Mouse (Mus musculus): Measurements from ENCODE around the gene Dhdds.

The Dhdds gene

GRCm38 (mm10) chr4:133958884-133959283, 41.8 kb downstream of the Dhdds start:
- no peak for DNase-seq (ENCODE audit: extremely low read depth, low read depth)

- no peak for DNase-seq (ENCODE audit: extremely low read depth, low read depth)
Observed at GRCm38 (mm10) chr4:133956358-133956757, 44.4 kb downstream of the Dhdds start.

GRCm38 (mm10) chr4:133946736-133947135, 54.0 kb downstream of the Dhdds start:
- no peak for DNase-seq (ENCODE audit: extremely low read depth, low read depth)

GRCm38 (mm10) chr4:133943791-133944190, 56.9 kb downstream of the Dhdds start:
- no peak for DNase-seq (ENCODE audit: extremely low read depth, low read depth)

GRCm38 (mm10) chr4:133942679-133943078, 58.0 kb downstream of the Dhdds start:
- no peak for DNase-seq (ENCODE audit: extremely low read depth, low read depth)

- DNase-seq (ENCODE audit: extremely low read depth, low read depth) = no peak
Observed at GRCm38 (mm10) chr4:133941576-133941975, 59.1 kb downstream of the Dhdds start.

- DNase-seq (ENCODE audit: extremely low read depth, low read depth) = no peak
Observed at GRCm38 (mm10) chr4:133940386-133941260, 60.1 kb downstream of the Dhdds start.

- peak; percentile 55 for DNase-seq (ENCODE audit: extremely low read depth, low read depth)
Observed at GRCm38 (mm10) chr4:133938077-133938476, 62.6 kb downstream of the Dhdds start.

GRCm38 (mm10) chr4:133931785-133932184, 68.9 kb downstream of the Dhdds start:
- no peak for DNase-seq (ENCODE audit: extremely low read depth, low read depth)

GRCm38 (mm10) chr4:133931349-133931748, 69.4 kb downstream of the Dhdds start:
- peak; percentile 22 for DNase-seq (ENCODE audit: extremely low read depth, low read depth)

- no peak for DNase-seq (ENCODE audit: extremely low read depth, low read depth)
Observed at GRCm38 (mm10) chr4:133929278-133929670, 71.4 kb downstream of the Dhdds start.

GRCm38 (mm10) chr4:133928576-133929277, 72.0 kb downstream of the Dhdds start:
- DNase-seq (ENCODE audit: extremely low read depth, low read depth) = no peak

GRCm38 (mm10) chr4:133925204-133925603, 75.5 kb downstream of the Dhdds start:
- DNase-seq (ENCODE audit: extremely low read depth, low read depth) = no peak

GRCm38 (mm10) chr4:133923743-133924142, 77.0 kb downstream of the Dhdds start:
- no peak for DNase-seq (ENCODE audit: extremely low read depth, low read depth)
